Mouse (Mus musculus) left cerebral cortex, adult 6 months (tissue): ENCODE measurements around the gene Gm20843. TPM values are rescaled to one million over a fixed set of nuclear protein-coding genes. Genes with fewer than 3 reads are reported as not detected.

Source experiments
- long read RNA-seq, 2 experiments: library from polyadenylated mRNA; unstranded; transcript quantifications; one replicate each; pipeline ENCODE4 v2.0.0; 2019 to 2020
- polyA plus RNA-seq: library from polyadenylated mRNA; unstranded; fragments of <200 nt; fragmentation: Nextera tagmentation; gene quantifications from 2 replicates; pipeline ENCODE4 v1.2.3, GENCODE M21; 2021

Gm20843 gene
- not detected in 2 replicates for polyA plus RNA-seq
- long read RNA-seq, experiment 1 = 0 reads
- long read RNA-seq, experiment 2 = 0 reads

DNA sequence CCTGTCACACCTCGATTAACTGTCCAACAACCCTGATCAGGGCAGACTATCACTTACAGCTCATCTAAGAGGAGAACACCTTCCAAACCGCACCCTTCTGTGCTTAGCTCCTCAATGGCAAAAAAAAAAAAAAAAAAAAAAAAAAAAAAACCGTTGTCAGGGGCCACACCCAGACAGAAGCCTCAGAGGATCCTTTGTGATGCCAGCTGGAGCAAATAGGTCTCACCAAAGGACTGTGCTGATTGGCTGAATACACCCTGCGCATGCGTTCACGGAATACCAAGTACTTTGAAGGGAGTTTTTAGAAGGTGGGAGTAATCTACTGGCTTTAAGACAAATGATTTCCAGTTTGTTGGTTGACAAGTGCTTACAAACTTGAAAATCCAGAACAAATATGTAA is at the start of gene Gm20843:
Gene Gm20843, minus strand, starts transcription at position 101 of the 400 bp plus-strand sequence.

